Mouse (Mus musculus) midbrain, embryonic 12.5 days (tissue): ENCODE data around the gene Tsnax. TPM values are rescaled to one million over a fixed set of nuclear protein-coding genes. Genes with fewer than 3 reads are reported as not detected.

Experiments used
- ATAC-seq: fragments of 200-750 bp; cut with Nextera tagmentation; 2 replicates; pipeline ENCODE4 v1.8.0; 2017; ENCODE audit warnings: low read depth, moderate TSS enrichment, moderate library complexity; ENCODE audit not compliant: low FRiP score
- H3K27ac ChIP-seq: fragments of 300-500 bp; sonication (generic); replicated peaks from 2 replicates; pipeline ENCODE4 v1.5.1; 2016; ENCODE audit warnings: mild to moderate bottlenecking
- H3K27me3 ChIP-seq: fragments of 300-500 bp; sonication (generic); 2 replicates; pipeline ENCODE4 v1.6.1; 2016; ENCODE audit warnings: mild to moderate bottlenecking
- H3K36me3 ChIP-seq: fragments of 300-500 bp; sonication (generic); 2 replicates; pipeline ENCODE4 v1.6.1; 2016
- H3K4me1 ChIP-seq: fragments of 300-500 bp; sonication (generic); 2 replicates; pipeline ENCODE4 v1.6.1; 2016
- H3K4me2 ChIP-seq: fragments of 300-500 bp; sonication (generic); replicated peaks from 2 replicates; pipeline ENCODE4 v1.6.1; 2016; ENCODE audit warnings: mild to moderate bottlenecking, moderate library complexity
- H3K4me3 ChIP-seq: fragments of 300-500 bp; sonication (generic); 2 replicates; pipeline ENCODE4 v1.5.1; 2016; ENCODE audit warnings: mild to moderate bottlenecking
- H3K9ac ChIP-seq: fragments of 300-500 bp; sonication (generic); replicated peaks from 2 replicates; pipeline ENCODE4 v1.6.1; 2016; ENCODE audit warnings: mild to moderate bottlenecking, moderate library complexity
- H3K9me3 ChIP-seq: fragments of 300-500 bp; sonication (generic); 2 replicates; pipeline ENCODE4 v1.6.1; 2016; ENCODE audit warnings: mild to moderate bottlenecking
- WGBS: fragments of 180-500 bp; shearing (Covaris S2); methylation state at CpG from one replicate; pipeline ENCODE4 v1.1.7; 2016; 5-methylcytosine and 5-hydroxymethylcytosine counted together
- polyA plus RNA-seq: library from polyadenylated mRNA; unstranded; fragments of >200 nt; fragmentation: Nextera tagmentation; extraction: Ambion mirVana; gene quantifications from 2 replicates; pipeline ENCODE4 v1.2.1, GENCODE M21; 2016

The Tsnax gene
- polyA plus RNA-seq, 1 experiment from 2014 or later = 146 TPM

DNA sequence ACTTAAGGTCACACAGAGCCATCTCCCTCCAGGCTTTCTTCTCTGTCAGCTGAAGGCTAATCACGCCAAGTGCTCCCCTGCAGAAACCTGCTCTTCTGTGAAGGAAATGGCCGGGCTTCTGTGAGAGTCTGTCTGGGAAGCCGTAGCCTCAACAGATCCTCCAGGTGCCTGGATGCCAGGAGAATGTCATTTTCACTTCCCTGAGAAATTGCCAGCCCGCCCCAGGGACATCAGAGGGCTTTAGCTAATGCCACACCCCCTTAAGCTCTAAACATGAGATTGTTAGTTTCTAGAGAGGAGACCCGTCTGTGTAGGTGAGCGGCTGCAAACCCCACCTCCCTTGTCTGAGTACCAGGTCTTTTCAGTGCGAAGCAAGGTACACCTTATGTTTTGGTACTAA is 56.5 kb downstream of the Tsnax start:
- Histone ChIP-seq H3K27me3 (peaks cover 3% of the 10 kb centered on the region; the same call in 1 of the 2 replicates), H3K36me3 (no peaks in the 10 kb centered on the region), H3K9ac (no peak overlapping the region), H3K4me3 (no peak overlapping the region), H3K4me2 (no peak overlapping the region), H3K4me1 (0 out of 2 replicates have a peak, but pooled peaks cover 3% of the 10 kb centered on the region), H3K9me3 (no peaks in the 10 kb centered on the region), H3K27ac (no peak overlapping the region)
- 81% methylated on average over 7 of the region's 7 CpGs for WGBS
- ATAC-seq = no peak

DNA sequence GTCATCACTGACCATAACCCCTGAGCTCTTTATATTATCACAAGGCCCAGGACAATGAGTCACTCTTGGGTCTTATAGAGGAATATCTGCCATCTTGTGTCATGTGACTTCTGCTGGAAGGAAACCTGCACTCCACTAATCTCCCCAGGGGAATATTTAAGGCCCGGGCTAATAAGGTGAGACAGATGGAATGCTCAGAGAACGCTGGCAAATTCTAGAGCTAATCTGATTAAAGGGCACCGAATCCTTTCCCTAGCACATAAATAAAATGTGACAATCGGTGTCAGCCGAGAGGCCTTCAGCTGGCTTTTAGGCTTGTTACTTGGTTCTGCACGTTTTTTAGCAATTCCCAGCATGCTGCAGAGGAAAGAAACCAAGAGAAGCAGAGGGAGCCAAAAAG is 56.9 kb downstream of the Tsnax start:
- H3K4me1 ChIP-seq = 0 out of 2 replicates have a peak, but pooled peaks cover 3% of the 10 kb centered on the region
- no peak overlapping the region for H3K9ac ChIP-seq
- no peaks in the 10 kb centered on the region for H3K9me3 ChIP-seq
- no peak overlapping the region for H3K4me2 ChIP-seq
- WGBS = 52% methylated on average over 6 of the region's 6 CpGs
- no peaks in the 10 kb centered on the region for H3K36me3 ChIP-seq
- ATAC-seq = no peak
- peaks cover 3% of the 10 kb centered on the region; the same call in 1 of the 2 replicates for H3K27me3 ChIP-seq
- H3K4me3 ChIP-seq = no peak overlapping the region
- H3K27ac ChIP-seq = no peak overlapping the region; the same call in 1 of the 2 replicates

DNA sequence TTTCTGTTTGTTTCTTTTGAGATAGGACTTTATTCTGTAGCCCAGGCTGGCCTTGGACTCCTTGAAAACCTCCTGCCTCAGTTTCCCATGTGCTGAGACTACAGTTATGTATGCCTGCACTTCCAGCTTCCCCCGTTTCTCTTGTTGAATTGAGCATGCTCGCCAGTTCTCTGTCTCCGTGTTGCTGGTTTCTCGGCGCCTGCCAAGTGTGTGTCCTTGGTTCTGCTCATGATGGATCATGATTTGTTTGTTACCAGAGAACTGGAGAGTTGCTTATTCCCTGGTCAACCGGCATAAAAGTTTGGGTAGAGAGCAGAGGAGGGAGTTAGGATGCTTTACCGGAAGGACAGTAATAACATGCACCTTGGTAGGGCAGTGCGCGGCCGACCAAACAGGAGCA is 61.3 kb downstream of the Tsnax start:
- H3K4me3 ChIP-seq = no peak overlapping the region
- WGBS = 92% methylated on average over 10 of the region's 10 CpGs

GRCm38 (mm10) chr8:125074581-125074980 is 61.8 kb downstream of the Tsnax start:
- ATAC-seq = no peak
- Histone ChIP-seq H3K27me3 (peaks cover 8% of the 10 kb centered on the region; the same call in 1 of the 2 replicates), H3K27ac (no peak overlapping the region), H3K4me1 (peaks cover 3% of the 10 kb centered on the region; the same call in 1 of the 2 replicates), H3K4me3 (no peak overlapping the region), H3K9ac (no peak overlapping the region), H3K9me3 (no peaks in the 10 kb centered on the region), H3K36me3 (no peaks in the 10 kb centered on the region), H3K4me2 (no peak overlapping the region)
- WGBS = 81% methylated on average over 2 of the region's 2 CpGs

More for the DNA sequence above, 61.3 kb downstream of the Tsnax start:
- peaks cover 3% of the 10 kb centered on the region; the same call in 1 of the 2 replicates for H3K4me1 ChIP-seq
- no peaks in the 10 kb centered on the region for H3K9me3 ChIP-seq
- H3K4me2 ChIP-seq = no peak overlapping the region
- H3K9ac ChIP-seq = no peak overlapping the region
- no peak overlapping the region for H3K27ac ChIP-seq
- peaks cover 8% of the 10 kb centered on the region; the same call in 1 of the 2 replicates for H3K27me3 ChIP-seq
- ATAC-seq = no peak
- H3K36me3 ChIP-seq = no peaks in the 10 kb centered on the region

GRCm38 (mm10) chr8:125075389-125075788 is 62.6 kb downstream of the Tsnax start:
- Histone ChIP-seq H3K9ac (no peak overlapping the region), H3K4me2 (no peak overlapping the region), H3K4me3 (no peak overlapping the region), H3K36me3 (no peaks in the 10 kb centered on the region), H3K4me1 (peaks cover 3% of the 10 kb centered on the region; the same call in 1 of the 2 replicates), H3K9me3 (no peaks in the 10 kb centered on the region), H3K27ac (no peak overlapping the region), H3K27me3 (peaks cover 8% of the 10 kb centered on the region; the same call in 1 of the 2 replicates)
- no peak for ATAC-seq
- 72% methylated on average over 4 of the region's 4 CpGs for WGBS

GRCm38 (mm10) chr8:125077326-125077725 is 64.5 kb downstream of the Tsnax start:
- Histone ChIP-seq H3K27me3 (peaks cover 8% of the 10 kb centered on the region; the same call in 1 of the 2 replicates), H3K4me3 (no peak overlapping the region), H3K27ac (no peak overlapping the region), H3K36me3 (no peaks in the 10 kb centered on the region), H3K9ac (no peak overlapping the region), H3K4me2 (no peak overlapping the region), H3K4me1 (peaks cover 17% of the 10 kb centered on the region; the same call in 1 of the 2 replicates), H3K9me3 (no peaks in the 10 kb centered on the region)
- WGBS = 56% methylated on average over 8 of the region's 8 CpGs
- ATAC-seq = no peak

DNA sequence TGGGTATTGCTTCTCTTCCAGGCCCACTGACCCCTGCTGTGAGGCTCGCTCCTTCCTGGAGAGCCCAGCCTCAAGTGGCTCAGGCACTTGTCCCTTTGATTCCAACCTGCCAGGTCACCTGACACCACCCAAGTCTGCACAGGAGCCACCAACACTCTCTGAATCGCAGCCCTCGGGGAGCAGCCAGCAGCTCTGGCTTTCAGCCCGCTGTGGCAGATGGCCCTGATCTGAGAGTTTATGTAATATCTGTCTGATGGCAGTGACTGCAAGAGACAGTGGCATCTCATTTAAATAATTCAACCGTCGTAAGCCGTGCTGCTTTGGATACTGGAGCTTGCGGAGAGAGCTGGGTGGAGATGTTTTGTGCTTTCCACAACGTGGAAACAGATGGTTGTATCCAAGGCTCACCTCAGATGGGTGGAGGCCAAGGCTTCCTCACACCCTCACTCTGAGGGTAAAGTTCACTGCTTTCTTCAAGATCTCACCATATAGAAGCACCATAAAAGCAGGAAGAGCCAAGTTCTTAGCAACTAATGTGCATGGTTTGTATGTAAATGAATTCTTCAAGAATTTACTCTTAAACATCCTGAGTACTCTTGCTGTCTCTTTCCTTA is 66.1 kb downstream of the Tsnax start:
- no peak overlapping the region for H3K4me2 ChIP-seq
- H3K27ac ChIP-seq = no peak overlapping the region
- ATAC-seq = no peak
- no peaks in the 10 kb centered on the region for H3K36me3 ChIP-seq
- WGBS = 59% methylated on average over 9 of the region's 9 CpGs
- H3K9ac ChIP-seq = no peak overlapping the region
- peaks cover 17% of the 10 kb centered on the region; the same call in 1 of the 2 replicates for H3K4me1 ChIP-seq
- H3K27me3 ChIP-seq = 0 out of 2 replicates have a peak, but pooled peaks cover 5% of the 10 kb centered on the region
- H3K4me3 ChIP-seq = no peak overlapping the region
- H3K9me3 ChIP-seq = no peaks in the 10 kb centered on the region

- WGBS = 68% methylated on average over 19 of the region's 19 CpGs
- peak; percentile 41; the same call in 1 of the 2 replicates for ATAC-seq
- Histone ChIP-seq H3K27me3 (0 out of 2 replicates have a peak, but pooled peaks cover 5% of the 10 kb centered on the region), H3K36me3 (no peaks in the 10 kb centered on the region), H3K4me2 (no peak overlapping the region), H3K4me3 (no peak overlapping the region), H3K27ac (peak overlapping the region; percentile 25; the same call in 1 of the 2 replicates), H3K9me3 (no peaks in the 10 kb centered on the region), H3K4me1 (peaks cover 17% of the 10 kb centered on the region; the same call in 1 of the 2 replicates), H3K9ac (no peak overlapping the region)
These were observed 67.9 kb downstream of the Tsnax start for GRCm38 (mm10) chr8:125080388-125081344.

DNA sequence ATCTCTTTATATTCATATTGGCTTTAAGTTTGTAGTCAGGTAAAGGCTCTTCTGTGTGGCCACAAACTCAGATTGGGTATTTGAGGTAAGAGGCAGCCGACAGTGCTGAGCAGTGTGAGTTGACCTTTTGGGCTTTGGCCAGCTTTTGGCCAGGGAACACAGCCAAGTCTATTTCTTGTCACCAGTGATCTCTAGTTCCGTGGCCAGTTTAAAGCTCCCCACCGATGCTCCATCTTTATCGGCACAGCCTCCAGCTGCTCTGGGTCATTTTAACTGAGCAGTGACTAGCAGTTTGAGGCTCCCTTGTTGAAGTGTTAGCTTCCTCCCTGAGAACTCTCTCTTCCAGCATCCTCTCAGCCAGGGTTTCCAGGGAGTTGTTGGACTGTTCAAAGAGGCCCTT is 70.9 kb downstream of the Tsnax start:
- 82% methylated on average over 4 of the region's 4 CpGs for WGBS
- H3K9me3 ChIP-seq = no peaks in the 10 kb centered on the region
- ATAC-seq = no peak
- H3K36me3 ChIP-seq = no peaks in the 10 kb centered on the region
- H3K9ac ChIP-seq = no peak overlapping the region
- peaks cover 20% of the 10 kb centered on the region; the same call in 1 of the 2 replicates for H3K4me1 ChIP-seq
- 0 out of 2 replicates have a peak overlapping the region, but pooled peaks have one; percentile 7 for H3K27ac ChIP-seq
- H3K4me2 ChIP-seq = no peak overlapping the region
- 0 out of 2 replicates have a peak, but pooled peaks cover 3% of the 10 kb centered on the region for H3K27me3 ChIP-seq
- no peak overlapping the region for H3K4me3 ChIP-seq
